Mouse (Mus musculus): ENCODE data around the gene Wdr95.

- TF ChIP-seq CTCF (IDR thresholded peaks at IDR 0.05) (no peak), EP300 (IDR thresholded peaks at IDR 0.05) (no peak)
These were observed 9.5 kb downstream of the Wdr95 start for GRCm38 (mm10) chr5:149537796-149538511.
